Mouse (Mus musculus): ENCODE measurements at regions not wholly inside any gene's neighbourhood (a gene's known extent, or its start where the extent isn't known, plus 50 kb on each side); places are given as distances from the start of the nearest gene placed in this dataset.

- TF ChIP-seq TCF12 (IDR thresholded peaks at IDR 0.05; ENCODE audit: insufficient read depth, poor library complexity, severe bottlenecking) (no peak), POLR2A (IDR thresholded peaks at IDR 0.05; ENCODE audit: insufficient read length, low read depth) (no peak), MYOG (IDR thresholded peaks at IDR 0.05; ENCODE audit: control insufficient read depth in 1 of 3, insufficient read depth in 1 of 3, insufficient read length in 2 of 3, low read depth in 2 of 3) (no peak), MAX (IDR thresholded peaks at IDR 0.05; ENCODE audit: low read depth) (no peak), SRF (IDR thresholded peaks at IDR 0.05; ENCODE audit: control insufficient read depth, insufficient read length, low read depth) (no peak), REST (IDR thresholded peaks at IDR 0.05; ENCODE audit: insufficient read depth, insufficient read length) (no peak), E2F4 (IDR thresholded peaks at IDR 0.05; ENCODE audit: insufficient read depth) (no peak), USF1 (IDR thresholded peaks at IDR 0.05; ENCODE audit: low read depth) (no peak)
Measured at GRCm38 (mm10) chr1:88575291-88575690, 65.4 kb upstream of the Glrp1 start.
